Mouse (Mus musculus): ENCODE measurements around the gene Hoxb1.

The Hoxb1 gene

DNA sequence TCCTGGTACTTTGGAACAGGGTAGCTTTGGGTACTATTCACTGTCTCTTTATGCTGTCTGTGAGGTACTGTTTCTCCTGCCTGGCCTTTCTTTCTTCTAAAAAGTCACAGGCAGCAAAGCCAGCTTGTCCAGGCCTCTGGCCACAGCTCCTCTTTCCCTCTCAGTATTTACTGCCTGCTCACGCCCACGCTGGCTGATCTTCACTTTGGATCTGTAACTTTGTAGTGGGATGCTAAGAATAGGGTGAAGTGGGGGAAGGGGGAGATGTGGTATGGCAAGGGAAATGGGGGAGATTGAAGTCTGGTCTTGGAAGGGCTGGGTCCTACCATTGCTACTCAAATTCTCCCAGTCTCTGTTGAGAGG lies 31.6 kb upstream of the Hoxb1 start:
- no peak for DNase-seq (ENCODE audit: low spot score in 2 of 2)

DNA sequence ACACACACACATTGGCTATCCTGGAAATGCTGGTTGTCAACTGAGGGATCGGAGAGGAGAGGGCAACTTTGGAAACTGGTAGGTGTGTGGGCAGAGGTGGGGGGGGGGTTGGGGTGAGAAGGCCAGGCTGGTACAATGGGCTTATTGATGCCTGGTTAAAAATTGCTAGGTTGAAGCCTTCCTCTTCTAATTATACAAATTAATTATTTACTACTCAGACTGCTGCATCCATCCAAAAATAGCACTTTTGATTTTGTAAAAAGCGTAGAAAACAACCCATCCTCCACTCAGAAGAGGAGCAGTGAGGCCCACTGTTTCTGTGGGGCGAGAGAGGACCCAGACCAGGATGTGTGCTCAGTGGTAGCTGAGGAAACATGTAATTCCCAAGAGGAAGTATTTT lies 30.6 kb upstream of the Hoxb1 start:
- DNase-seq (ENCODE audit: low spot score in 2 of 2), result no peak

GRCm38 (mm10) chr11:96336597-96336996 lies 29.0 kb upstream of the Hoxb1 start:
- no peak for DNase-seq (ENCODE audit: low spot score in 2 of 2)

- no peak for DNase-seq (ENCODE audit: low spot score in 2 of 2)
Measured at GRCm38 (mm10) chr11:96337026-96337425, 28.5 kb upstream of the Hoxb1 start.

GRCm38 (mm10) chr11:96338957-96339855 lies 26.3 kb upstream of the Hoxb1 start:
- DNase-seq (ENCODE audit: low spot score in 2 of 2), result no peak

DNA sequence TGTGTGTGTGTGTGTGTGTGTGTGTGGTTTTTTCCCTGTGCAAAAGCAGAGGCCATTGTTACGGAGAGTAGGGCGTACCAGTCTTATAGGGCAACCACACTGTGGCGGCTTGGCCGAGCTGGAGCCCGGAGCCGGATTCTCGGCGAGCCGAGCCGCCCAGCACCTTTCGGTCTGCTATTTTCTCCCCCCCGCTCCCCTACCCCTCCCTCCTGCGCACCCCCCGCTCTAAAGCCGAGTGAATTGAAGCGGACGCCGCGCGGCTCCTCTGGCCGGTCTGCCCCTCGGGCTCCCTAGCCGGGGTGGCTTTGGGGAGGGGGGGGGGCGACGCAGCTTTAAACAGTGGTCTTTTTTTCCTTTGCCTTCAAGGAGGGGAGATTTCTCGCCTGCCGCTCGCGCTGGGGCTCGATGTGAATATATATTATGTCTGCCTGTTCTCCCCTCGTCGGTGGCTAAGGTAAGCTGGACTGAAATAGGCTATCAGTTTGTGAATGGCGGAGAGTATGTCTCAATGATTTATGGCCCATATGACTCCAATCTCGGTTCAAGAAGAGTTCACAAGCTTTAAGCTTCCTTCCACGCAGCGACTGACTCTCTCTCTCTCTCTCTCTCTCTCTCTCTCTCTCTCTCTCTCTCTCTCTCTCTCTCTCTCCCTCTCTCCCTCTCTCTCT lies 24.7 kb upstream of the Hoxb1 start:
- DNase-seq (ENCODE audit: low spot score in 2 of 2), result no peak

- no peak for DNase-seq (ENCODE audit: low spot score in 2 of 2)
Measured at GRCm38 (mm10) chr11:96341701-96342575, 23.6 kb upstream of the Hoxb1 start.

DNA sequence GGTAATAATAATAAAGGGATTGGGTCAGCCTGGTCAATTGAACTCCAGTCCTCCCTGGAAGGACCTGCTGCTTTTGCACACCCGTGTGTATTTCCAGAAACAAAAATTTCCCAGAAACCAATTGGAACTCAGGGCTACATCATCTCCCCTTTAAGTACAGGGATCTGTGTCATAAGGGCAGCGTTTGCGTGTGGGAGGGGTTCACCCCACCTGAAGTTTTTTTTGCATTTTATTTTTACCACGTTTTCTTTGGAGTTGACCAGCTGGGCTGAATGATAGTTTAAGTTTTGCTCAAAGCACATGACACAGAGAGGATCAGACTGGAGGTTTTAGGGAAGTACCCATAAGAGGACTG lies 23.0 kb upstream of the Hoxb1 start:
- no peak for DNase-seq (ENCODE audit: low spot score in 2 of 2)

- DNase-seq (ENCODE audit: low spot score in 2 of 2), result no peak
Measured at GRCm38 (mm10) chr11:96343206-96343745, 22.3 kb upstream of the Hoxb1 start.

DNA sequence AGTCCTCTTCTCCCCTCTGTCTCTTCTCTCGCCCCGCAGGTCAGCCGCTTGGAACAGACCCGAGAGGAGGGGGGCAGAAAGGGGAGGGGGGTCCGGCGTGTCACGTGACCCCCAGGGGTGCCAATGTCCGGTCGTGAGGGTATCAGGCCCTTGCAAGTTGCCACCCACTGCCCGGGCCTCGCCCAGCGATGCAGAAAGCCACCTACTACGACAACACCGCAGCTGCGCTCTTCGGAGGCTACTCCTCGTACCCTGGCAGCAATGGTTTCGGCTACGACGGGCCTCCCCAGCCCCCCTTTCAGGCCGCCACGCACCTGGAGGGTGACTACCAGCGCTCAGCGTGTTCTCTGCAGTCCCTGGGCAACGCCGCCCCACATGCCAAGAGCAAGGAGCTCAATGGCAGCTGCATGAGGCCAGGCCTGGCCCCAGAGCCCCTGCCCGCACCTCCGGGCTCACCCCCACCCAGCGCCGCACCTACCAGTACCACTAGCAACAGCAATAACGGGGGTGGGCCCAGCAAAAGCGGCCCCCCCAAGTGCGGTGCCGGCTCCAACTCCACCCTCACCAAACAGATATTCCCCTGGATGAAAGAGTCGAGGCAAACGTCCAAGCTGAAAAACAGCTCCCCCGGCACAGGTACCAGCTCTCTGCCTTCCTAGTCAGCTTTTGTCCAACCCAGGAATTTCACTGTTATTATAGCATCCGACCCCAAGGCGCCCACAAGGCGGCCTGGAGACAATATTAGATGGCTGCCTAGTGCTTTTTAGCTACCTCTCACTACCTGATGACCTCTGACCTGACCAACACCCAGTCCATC lies 21.3 kb upstream of the Hoxb1 start:
- no peak for DNase-seq (ENCODE audit: low spot score in 2 of 2)

DNA sequence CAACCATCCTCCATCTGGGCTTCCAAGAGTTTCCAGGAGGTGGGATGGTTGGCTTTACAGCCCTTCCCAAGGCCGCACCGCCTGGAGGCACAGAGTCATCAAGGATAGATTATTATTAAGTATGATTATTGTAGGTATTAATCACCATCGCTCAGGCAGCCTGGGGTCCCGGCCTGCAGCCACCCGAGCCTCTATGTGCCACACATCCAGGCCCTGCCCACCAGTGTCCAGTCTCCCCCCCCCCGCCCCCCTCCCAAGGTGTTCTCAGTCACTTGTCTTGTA lies 20.7 kb upstream of the Hoxb1 start:
- no peak for DNase-seq (ENCODE audit: low spot score in 2 of 2)

GRCm38 (mm10) chr11:96345220-96345892 lies 20.2 kb upstream of the Hoxb1 start:
- DNase-seq (ENCODE audit: low spot score in 2 of 2), result no peak

DNA sequence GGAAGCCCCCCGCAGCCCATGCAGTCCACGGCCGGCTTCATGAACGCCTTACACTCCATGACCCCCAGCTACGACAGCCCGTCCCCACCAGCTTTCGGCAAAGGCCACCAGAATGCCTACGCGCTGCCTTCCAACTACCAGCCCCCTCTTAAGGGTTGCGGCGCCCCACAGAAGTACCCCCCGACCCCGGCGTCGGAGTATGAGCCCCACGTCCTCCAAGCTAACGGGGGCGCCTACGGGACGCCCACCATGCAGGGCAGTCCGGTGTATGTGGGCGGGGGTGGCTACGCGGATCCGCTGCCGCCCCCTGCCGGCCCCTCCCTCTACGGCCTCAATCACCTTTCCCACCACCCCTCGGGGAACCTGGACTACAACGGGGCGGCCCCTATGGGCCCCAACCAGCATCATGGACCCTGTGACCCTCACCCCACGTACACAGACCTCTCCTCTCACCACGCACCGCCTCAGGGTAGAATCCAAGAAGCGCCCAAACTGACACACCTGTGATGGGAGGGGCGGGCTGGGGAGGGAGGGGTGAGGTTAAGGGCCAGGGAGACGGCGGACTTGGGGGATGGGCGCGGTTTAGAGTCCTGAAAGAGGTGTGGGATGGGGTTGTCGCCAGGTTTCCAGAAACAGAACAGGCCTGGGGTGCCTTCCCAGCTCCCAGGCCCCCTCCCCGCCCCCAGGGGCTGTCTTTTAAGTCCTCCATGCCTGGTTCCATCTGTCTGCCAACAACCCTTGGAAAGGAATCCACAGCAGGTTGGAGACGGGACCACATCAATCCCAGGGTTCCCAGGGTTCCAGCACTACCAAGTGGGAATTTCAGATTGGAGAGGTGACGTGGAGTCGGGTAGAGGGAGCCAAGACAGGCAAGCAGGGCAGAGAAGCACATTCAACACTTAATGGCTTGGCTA lies 19.4 kb upstream of the Hoxb1 start:
- DNase-seq (ENCODE audit: low spot score in 2 of 2), result no peak

DNA sequence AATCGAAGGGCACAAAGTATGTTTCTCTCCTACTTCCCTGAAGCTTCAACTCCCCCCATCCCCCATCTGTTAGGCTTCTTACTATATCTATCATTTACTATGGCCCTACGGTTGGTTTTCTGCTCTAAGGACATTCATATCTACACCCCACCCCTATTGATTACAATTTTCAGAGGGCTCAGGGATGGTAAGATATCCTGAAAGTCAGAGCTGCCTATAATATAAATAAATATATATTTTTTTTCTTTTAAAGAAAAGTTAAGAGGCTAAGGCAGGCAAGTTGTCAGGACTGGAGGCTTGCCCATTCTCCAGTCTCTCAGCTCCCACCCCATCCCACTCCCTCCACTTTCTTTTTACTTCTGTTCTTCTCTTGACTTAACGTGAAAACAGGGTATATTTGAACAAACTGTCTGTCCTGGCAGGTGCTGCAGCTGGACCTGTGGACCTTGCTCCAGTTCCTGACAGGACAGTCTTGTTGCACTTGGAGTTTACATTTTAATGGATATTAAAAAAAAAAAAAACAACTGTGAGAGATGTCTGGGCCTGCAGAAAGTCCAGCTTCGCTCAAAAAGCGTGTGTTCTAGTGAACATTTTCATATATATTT lies 18.5 kb upstream of the Hoxb1 start:
- no peak for DNase-seq (ENCODE audit: low spot score in 2 of 2)

DNA sequence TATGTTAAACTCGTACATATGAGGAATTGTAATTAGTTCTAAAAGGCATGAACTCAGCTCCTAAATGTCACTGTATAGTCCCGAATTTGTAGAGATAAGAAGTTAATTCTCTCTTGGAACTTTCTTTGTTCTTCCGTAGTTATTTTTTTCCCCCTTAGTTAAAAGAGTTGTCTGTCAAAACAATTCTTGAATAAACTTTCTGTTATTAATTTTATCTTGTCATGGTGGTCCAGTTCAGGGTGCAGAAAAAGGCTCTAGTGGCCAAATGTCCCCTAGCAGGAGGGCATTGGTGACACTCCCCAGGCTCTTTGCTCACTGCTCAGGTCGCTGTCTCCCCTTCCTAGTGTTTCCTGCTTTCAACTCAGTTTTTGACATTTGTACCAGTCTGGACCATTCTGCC lies 17.8 kb upstream of the Hoxb1 start:
- DNase-seq (ENCODE audit: low spot score in 2 of 2), result no peak

- DNase-seq (ENCODE audit: low spot score in 2 of 2), result no peak
Measured at GRCm38 (mm10) chr11:96348141-96348928, 17.2 kb upstream of the Hoxb1 start.

DNA sequence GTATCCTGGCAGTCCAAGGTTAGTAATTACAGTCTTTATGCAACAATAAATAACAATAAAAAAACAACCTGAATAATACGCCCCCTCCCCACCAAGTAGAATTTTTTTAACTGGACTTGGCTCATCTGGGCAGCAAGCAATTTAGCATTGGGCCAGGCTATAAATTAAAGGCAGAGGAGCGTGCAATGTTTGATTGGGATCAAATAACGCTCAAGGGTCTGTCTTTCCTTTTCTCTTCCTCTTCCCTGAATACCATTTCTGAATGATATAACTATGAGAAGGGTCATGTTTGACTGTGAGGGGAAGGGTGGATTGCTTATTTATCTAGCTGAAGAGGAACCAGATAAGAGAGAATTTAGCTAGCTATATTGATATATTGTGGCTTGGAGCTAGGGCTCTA lies 16.6 kb upstream of the Hoxb1 start:
- DNase-seq (ENCODE audit: low spot score in 2 of 2), result no peak

DNA sequence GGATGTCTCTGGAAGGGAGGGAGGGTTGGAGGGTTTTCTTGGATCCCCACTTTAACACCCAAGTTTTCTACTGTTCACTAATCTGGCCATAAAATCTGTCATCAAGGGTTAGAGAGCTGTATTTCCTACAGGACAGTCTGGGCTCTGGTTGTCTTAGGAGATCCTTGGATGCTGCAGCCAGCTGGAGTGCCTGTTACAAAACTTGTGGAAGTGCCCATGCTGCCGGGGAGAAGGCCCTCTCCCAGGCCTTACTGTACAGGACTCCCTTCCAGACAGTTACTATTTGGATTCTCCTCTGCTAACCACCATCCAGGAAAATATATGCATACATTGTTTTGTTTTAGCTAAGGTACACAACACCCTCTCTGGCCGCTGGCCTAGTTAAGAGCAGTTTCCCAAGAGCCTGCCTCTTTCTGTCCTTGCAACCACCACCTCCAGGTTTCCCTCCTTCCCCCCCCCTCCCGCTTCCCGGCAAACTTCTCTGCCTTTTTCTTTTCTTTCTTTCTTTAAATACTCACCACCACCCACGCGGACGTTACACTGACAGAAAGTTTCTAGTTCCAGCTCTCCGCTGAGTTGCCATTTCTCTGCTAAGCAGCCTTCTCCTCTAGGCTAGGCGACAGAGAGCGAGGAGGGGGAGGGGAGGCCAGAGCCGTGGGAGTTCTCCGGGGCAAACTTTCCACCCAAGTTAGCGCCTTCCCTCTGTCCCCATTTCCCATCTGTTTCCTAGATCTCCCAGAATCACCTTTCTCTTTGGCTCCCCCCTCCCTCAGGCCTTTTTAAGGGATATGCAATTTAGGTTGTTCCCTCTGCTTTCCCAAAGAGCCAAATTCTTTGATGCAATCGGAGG lies 15.8 kb upstream of the Hoxb1 start:
- no peak for DNase-seq (ENCODE audit: low spot score in 2 of 2)

Data from right cerebral cortex, adult 2 months (tissue).